Mouse (Mus musculus) gastrocnemius, postnatal 14 days (tissue): ENCODE results near the gene Ccdc153. TPM values are rescaled to one million over a fixed set of nuclear protein-coding genes. Genes with fewer than 3 reads are reported as not detected.
A peak's percentile ranks its signal among the peaks of the same experiment; 100 is the strongest.

Source experiments
- DNase-seq: peaks from one replicate; pipeline ENCODE4 v3.0.0; 2021; ENCODE audit warnings: mixed read lengths
- intact Hi-C: fragments of 180-260 bp; cut with DNase I; formaldehyde crosslinking; loops from one replicate; pipeline ENCODE4 v1.15.1; 2025; ENCODE audit warnings: low total_unique reads
- total RNA-seq, 2 experiments: library from RNA; stranded (reverse); gene quantifications; 2 replicates each; pipeline ENCODE4 v1.2.3; 2021

Gene Ccdc153
- total RNA-seq, 2 experiments from 2014 or later, result not detected

DNA sequence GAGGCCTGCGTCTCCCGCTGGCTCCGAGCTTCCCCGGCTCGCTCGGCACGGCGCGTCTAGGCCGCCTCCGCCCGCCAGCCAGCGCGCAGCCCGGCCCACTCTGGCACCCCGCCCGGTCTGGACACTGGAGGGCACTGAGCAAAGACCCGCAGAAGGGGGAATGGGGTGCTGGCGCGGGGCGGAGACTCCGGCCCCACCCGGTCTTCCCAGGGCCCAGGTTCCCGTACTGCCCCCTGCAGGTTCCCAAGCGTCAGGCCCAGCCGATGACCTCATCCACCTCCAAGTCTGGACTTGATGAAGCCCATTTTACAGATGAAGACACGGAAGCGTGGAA, 27.5 kb downstream of the Ccdc153 start:
- DNase-seq, result peak; percentile 93
- intact Hi-C loops, result no loop called here

DNA sequence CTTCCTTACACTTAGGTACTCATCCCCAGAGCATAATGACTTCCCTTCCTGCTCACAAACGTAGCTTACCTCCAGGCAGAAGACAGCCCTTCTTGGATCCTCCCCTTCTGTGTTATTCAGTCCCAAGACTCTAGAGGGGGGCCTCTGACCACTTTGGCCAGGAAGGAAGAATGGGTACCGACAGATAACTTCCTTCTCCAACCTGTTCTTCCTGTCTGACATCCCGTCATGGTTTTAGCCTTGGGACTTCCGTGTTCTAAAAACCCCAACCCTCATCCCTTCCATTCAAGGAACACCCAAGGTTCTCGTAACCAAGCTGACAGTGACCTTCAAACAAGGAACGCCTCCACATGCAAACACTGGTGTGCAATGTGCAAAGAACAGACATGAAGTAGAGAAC, 28.0 kb downstream of the Ccdc153 start, which contains the start of gene Nlrx1:
Gene Nlrx1 (minus strand): TSS at position 168 of the 400 bp plus-strand sequence.
- no peak for DNase-seq
- intact Hi-C loops, result no loop called here

DNA sequence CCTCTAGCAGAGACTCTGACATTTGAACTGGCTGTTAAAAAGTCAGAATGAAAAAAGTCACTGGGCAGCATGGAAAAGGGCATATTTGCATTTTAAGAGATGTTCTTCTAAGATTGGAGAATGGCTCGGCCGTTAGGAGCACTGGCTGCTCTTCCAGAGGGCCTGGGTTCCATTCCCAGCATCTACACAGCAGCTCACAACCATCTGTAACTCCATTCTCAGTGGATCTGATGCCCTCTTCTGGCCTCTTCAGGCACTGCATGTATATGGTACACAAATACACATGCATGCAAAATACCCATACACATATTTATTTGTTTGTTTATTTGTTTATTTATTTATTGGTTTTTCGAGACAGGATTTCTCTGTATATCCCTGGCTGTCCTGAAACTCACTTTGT, 28.6 kb downstream of the Ccdc153 start:
- DNase-seq, result no peak
- intact Hi-C loops, result no loop called here

DNA sequence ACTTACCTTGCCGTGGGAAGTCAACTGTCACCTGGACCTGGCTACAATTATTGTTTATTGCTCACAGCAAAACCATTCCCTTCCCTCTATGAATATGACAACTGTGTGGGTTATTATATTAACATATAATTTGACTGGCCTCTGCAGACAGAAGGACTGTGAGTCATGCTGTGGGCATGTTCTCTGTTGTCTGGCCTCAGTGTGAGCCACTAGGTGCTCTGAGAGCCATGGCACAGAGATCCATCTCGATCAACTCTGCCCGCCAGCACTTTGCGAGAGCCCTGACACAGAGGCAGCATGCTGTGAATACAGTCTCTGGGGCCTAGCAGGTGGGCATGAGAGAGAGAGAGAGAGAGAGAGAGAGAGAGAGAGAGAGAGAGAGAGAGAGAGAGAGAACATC, 29.5 kb downstream of the Ccdc153 start:
- intact Hi-C loops, result no loop called here
- no peak for DNase-seq

DNA sequence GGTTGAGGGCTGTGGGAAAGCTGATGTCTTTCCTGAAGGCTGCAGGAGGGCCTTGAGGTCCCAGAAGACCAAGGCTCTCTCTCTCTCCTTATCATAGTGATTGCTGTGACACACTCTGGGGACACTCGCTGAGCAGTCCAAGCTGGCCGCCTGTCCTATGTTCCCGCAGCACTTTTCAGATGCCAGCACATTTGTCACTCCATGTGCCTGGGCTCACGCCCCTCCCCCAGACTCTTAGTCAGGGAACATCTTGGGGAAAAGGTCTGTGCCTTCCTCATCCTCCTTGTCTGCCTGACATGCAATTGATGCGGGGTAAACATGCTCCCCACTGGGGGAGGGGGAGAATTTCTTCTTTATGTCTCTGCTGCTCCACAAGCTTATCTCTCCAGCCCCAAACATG, 42.7 kb downstream of the Ccdc153 start:
- intact Hi-C loops, result no loop called here
- no peak for DNase-seq

DNA sequence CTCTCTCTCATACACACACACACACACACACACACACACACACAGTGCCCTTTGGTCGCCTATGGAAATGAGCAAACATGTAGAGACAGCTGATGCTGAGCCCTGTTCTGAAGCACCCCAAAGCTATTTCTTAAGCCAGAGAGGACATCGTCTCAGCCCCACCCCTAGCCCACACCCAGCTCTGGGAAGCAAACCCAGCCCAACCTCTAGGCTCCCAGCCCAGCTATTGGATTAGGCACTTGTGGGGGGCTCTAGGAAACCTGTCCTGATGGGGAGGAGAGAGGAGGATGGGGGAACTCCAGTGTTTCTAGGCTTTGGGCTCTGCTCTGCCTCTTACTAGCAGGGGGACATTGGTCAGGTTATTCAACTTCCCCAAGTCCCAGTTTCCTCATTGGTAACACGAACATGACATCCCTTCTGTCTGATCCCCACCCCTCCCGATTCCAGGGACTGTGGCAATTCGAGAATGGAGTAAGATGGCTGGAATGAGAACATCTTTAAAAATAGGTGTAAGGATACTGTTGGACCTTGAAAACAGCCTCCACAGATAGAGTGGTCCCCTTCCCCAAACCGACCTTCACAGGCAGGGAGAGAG, 45.9 kb downstream of the Ccdc153 start:
- intact Hi-C loops, result no loop called here
- DNase-seq, result peak; percentile 32

DNA sequence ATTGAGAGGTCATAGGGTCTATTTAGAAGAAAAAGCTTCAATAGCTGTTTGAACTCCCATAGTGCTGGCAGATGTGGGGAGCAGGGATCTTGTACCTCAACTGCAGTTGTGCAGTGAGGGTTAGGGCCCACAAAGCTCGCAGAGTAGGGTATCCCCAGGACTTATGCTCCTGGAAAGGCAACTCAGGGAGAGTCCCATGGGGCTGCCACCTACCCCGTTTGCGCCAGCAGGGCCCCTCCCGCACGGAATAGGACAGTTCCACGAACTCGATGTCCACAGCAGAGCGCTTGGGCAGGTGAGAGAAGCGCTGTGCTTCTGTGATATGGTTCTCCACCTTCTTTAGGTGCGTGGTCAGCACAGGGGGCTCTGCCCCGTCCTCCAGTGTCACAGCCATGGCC, 46.5 kb downstream of the Ccdc153 start:
- intact Hi-C loops, result no loop called here
- no peak for DNase-seq

DNA sequence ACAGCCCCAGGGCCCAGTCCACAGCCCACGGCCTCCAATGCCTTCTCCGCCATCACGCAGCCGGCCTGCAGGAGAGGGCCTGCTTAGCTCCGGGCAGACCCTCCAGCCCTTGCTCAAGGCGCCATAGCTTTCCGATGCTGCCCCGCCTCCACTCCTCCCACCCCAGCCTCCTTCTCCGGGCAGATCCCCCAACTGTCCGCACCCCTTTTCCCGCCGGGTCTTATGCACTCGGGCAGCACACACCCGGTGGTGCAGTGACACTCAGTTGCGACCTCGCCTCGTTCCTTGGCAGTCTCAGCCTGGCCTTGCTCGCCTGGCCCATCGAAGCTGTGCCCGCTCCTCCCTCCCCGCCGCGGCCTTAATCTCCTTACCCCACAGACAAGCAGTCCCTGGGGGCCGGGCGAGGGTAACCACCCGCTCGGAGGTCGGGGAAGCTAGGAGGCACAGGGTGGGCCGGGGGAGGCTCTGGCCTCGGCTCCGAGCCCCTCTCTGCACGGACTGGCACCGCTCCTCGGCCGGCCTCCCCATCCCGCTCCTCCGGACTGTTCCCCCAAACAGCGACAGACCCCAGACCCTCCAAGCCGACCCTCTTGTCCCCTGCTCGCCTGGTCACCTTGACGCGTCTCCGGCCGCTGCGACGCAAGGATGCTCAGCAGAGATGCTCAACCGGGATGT, 47.1 kb downstream of the Ccdc153 start:
- no peak for DNase-seq
- intact Hi-C loops, result no loop called here

DNA sequence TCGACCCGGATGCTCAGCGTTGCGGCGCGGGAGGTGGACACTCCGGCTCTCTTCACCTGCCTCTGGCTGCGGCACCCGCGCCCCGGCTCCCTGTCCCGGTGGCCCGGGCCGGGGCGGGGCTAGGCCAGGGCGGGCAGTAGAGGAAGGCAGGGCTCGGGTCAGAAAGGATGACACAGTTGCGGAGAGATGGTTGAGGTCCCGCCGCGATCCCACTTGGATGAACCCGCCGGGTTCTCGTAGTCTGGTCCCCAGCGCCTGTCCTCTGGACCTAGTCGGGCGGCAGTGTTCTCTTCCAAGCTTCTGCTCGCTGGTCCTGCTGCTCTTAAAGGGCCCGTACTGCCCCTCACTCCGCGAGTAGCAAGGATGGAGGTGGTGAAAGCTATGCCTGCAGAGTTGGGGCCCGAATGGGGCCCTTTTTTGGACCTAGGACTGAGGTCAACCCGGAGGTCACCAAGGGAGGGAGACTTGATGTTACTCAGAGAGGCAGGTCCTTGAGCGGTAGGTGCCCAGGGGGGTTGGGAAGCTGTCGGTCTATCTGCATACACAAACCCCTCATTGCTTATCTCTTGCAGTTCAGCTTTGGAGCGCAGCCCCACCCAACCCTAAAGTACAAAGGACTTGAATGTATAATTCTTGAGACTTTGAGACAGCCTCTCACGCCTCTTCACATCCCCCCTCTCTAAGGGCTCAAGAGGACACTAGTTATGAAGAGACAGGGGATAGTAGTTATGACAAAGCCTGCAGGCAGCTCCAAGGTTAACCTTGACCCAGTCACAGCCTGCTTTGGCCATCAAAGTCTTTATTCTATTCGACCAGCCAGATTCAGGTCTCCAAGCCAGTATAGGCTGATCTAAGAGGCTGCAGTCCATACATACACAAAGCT, 47.8 kb downstream of the Ccdc153 start, which contains the start of gene Abcg4:
Gene Abcg4 (minus strand): TSS at position 540 of the 883 bp plus-strand sequence.
- intact Hi-C loops, result no loop called here
- DNase-seq, result no peak

DNA sequence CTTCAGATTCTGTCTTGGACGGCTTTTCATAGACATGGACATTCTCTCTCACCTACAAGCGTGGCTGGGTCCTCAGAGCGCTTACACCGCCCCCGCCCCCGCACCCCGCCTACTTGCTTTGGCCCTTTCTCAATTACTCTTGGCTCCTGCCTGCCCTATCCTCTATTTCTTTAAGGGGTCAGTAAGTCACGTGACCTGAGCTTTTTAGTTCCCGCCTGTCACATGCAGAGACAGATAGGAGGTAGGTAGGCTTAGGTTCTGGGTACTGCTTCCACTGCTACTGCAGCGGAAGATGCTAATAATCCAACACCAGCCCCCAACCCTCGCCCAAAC, 48.4 kb downstream of the Ccdc153 start:
- no peak for DNase-seq
- intact Hi-C loops, result no loop called here

DNA sequence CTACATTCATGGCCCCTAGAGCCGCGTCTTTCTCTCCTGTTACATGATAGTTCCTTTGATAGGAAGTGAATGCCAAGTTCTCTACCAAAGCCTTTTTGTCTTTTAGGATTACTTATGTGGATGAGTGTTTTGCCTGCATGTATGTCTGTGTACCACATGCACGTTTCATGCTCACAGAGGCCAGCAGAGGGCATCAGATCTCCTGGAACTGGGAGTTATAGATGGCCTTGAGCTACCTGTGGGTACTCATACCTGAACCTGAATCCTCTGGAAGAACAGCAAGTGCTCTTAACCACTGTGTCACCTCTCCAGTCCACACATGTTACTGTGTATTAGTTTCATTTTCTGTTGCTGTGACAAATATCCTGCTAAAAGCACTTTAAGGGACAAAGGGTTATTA, 52.0 kb downstream of the Ccdc153 start:
- DNase-seq, result no peak
- intact Hi-C loops, result loop anchor here (5.0 kb wide), 1 partner anchor 65 kb away; no protein-coding TSS in a partner anchor

Other genes starting within 250 kb of the Ccdc153 start
- gene Thy1, start 197.3 kb upstream of the Ccdc153 start, total RNA-seq, result 10 to 100 TPM; 35.5 to 45.4 TPM
- 100 to 1,000 TPM; 142 to 224 TPM for gene Usp2, start 173.7 kb upstream of the Ccdc153 start, total RNA-seq
- gene Mfrp, start 138.9 kb upstream of the Ccdc153 start, total RNA-seq, result under 1 TPM in 1 of 2 experiments, not detected in 1; 0.06 TPM
- gene C1qtnf5, start 133.4 kb upstream of the Ccdc153 start, total RNA-seq, result 10 to 100 TPM; 22.9 to 25.7 TPM
- 1 to 10 TPM in 1 of 2 experiments, under 1 TPM in 1; 0.23 to 1.2 TPM for gene Gm49380, start 127.2 kb upstream of the Ccdc153 start, total RNA-seq
- gene Rnf26, start 127.2 kb upstream of the Ccdc153 start, total RNA-seq, result 1 to 10 TPM; 6.4 to 8.4 TPM
- 10 to 100 TPM; 62.3 to 83.8 TPM for gene Mcam, start 106.2 kb upstream of the Ccdc153 start, total RNA-seq
- gene Cbl, start 6.6 kb upstream of the Ccdc153 start, total RNA-seq, result 10 to 100 TPM; 12.1 to 12.8 TPM
- gene Pdzd3, start 10.8 kb downstream of the Ccdc153 start, total RNA-seq, result under 1 TPM; 0.86 to 0.98 TPM
- gene Nlrx1, start 27.9 kb downstream of the Ccdc153 start, total RNA-seq, result 10 to 100 TPM; 26.0 to 26.2 TPM
- under 1 TPM; 0.58 to 0.94 TPM for gene Abcg4, start 47.9 kb downstream of the Ccdc153 start, total RNA-seq
- gene Hinfp, start 65.0 kb downstream of the Ccdc153 start, total RNA-seq, result 1 to 10 TPM; 5.8 to 6.0 TPM
- gene C2cd2l, start 79.6 kb downstream of the Ccdc153 start, total RNA-seq, result 10 to 100 TPM; 12.1 to 13.7 TPM
- gene Dpagt1, start 85.3 kb downstream of the Ccdc153 start, total RNA-seq, result 10 to 100 TPM; 12.5 to 14.0 TPM
- gene H2afx, start 94.0 kb downstream of the Ccdc153 start, total RNA-seq, result 10 to 100 TPM; 21.7 to 24.8 TPM
- 10 to 100 TPM; 24.2 to 25.5 TPM for gene Hmbs, start 103.6 kb downstream of the Ccdc153 start, total RNA-seq
- gene Vps11, start 121.0 kb downstream of the Ccdc153 start, total RNA-seq, result 10 to 100 TPM; 15.6 to 16.9 TPM
- gene Hyou1, start 138.8 kb downstream of the Ccdc153 start, total RNA-seq, result 10 to 100 TPM; 25.9 to 30.6 TPM
- gene Slc37a4, start 156.2 kb downstream of the Ccdc153 start, total RNA-seq, result 100 to 1,000 TPM; 164 to 179 TPM
- 1,000 to 10,000 TPM in 1 of 2 experiments, 100 to 1,000 TPM in 1; 952 to 1,089 TPM for gene Rps25, start 166.5 kb downstream of the Ccdc153 start, total RNA-seq
- gene Trappc4, start 166.9 kb downstream of the Ccdc153 start, total RNA-seq, result 10 to 100 TPM; 17.5 to 19.9 TPM
- gene Ccdc84, start 177.9 kb downstream of the Ccdc153 start, total RNA-seq, result 1 to 10 TPM; 4.4 to 5.6 TPM
- gene Foxr1, start 200.5 kb downstream of the Ccdc153 start, total RNA-seq, result not detected
- under 1 TPM; 0.35 to 0.78 TPM for gene Upk2, start 214.3 kb downstream of the Ccdc153 start, total RNA-seq
- gene Bcl9l, start 242.1 kb downstream of the Ccdc153 start, total RNA-seq, result 10 to 100 TPM; 38.9 to 44.2 TPM